Mouse (Mus musculus) fibroblast of lung, adult 2 months (primary cell): Measurements from ENCODE around the gene Traf3.

Experiments used
- DNase-seq: peaks from one replicate; pipeline ENCODE4 v3.0.0-alpha.2; 2011; ENCODE audit warnings: low read depth

Gene Traf3

GRCm38 (mm10) chr12:111203945-111204344 is 37.8 kb downstream of the Traf3 start:
- DNase-seq: no peak

- DNase-seq: no peak
Measured at GRCm38 (mm10) chr12:111207641-111208040, 41.5 kb downstream of the Traf3 start.

GRCm38 (mm10) chr12:111211729-111212128 is 45.6 kb downstream of the Traf3 start:
- DNase-seq: no peak

DNA sequence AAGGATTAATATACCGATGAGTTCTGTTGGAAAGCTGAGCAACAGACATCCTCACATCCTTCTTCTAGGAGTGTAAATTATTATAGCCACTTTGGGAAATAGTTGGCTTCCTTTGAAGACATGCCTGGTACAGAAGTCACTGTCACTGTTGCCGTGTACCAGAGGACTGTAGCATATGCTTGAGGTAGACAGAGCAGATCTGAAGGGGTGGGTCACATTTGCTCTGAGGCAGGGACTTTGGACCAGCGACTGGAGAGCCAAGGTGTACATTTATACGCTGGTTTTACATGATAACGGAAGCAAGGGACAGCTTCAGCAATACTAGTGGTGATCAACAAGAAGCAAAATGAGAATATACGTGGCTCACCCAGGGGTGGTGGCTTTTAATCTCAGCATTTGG is 52.7 kb downstream of the Traf3 start:
- no peak for DNase-seq

DNA sequence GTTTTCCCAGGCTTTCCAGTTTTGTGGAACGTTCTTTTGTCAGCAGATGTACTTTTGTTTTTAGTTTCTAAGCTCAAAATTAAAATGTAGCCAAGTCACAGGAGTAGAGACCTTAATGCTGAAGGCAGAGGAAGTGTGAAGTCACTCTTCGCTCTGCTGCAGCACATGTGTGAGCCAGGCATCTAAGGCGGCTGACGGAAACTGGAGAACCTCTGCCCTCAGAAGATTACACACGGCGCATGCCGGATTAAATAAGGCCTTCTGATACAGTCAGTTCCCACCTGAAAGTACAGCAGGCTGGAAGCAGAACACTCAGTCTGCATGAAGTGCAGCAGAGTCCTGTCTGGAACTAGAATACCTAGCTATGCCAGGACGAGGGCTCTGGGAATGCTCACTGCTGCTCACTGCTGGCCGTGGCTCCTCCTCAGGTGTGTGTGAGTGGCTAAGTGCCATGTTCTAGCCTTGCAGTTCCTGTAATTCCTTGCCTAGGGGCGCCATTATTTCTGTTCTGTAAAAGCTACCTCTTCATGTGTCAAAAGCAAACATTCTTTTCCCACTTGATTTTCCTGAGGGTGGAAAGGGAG is 59.1 kb downstream of the Traf3 start:
- DNase-seq: no peak

- DNase-seq: no peak
Measured at GRCm38 (mm10) chr12:111227410-111227809, 61.2 kb downstream of the Traf3 start.

GRCm38 (mm10) chr12:111228488-111228887 is 62.3 kb downstream of the Traf3 start:
- no peak for DNase-seq

DNA sequence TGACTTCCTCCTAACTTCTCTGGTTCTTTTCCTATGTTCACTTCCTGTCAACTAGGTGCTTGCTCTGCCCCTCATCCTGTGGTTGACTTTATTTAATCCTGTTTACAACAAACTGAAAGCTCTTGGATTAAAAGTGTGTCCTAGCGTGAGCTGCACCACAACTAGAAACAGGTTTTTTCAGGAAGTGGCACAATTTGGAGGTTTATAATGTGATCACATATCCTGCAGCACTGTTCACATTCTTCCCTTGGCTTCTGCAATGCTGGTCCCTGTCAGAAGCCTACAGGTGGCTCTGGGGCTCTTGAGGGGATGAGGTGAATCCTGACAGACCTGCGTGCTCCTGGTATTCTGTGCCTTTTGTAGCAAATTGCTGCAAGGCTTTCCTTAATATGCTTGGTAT is 64.6 kb downstream of the Traf3 start:
- no peak for DNase-seq

- no peak for DNase-seq
Measured at GRCm38 (mm10) chr12:111233798-111234197, 67.6 kb downstream of the Traf3 start.

DNA sequence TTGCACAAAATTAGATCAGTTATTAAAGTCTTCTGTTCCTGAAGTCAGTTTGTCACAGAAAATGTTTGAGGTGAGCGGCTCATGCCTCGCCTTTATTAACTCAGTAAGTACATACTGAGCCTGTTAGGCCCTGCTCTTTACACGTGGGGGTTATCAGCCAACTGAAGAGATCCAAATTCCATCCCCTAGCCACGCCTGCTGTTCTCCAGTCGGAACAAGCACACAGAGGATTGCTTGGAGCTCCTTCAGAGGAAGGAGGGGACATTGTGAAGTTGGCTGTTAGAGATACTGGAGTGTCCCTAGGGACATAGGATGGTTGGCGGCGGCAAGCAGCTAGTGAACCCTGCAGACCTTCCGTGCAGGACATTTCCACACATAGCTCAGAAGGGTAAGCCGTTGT is 68.2 kb downstream of the Traf3 start:
- no peak for DNase-seq

DNA sequence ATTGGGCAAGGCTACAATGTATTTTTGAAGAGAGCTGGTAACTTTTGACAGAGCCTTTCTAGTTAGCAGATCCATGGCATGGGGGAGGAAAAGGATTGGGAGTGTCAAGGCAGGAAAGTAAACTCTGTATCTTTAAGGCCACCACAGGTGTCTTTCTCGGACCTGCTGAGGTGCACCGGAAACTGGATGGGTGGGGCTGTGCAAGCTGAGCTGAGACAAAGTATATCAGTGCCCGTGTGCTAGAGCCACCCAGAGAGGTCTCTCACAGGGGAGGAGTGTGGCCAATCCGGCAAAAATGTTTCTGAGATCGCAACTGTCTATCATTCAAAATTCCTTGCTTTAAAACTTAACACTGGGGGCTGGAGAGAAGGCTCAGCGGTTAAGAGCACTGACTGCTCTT is 69.5 kb downstream of the Traf3 start:
- DNase-seq: no peak

- no peak for DNase-seq
Measured at GRCm38 (mm10) chr12:111237611-111238188, 71.5 kb downstream of the Traf3 start.

GRCm38 (mm10) chr12:111238345-111238744 is 72.2 kb downstream of the Traf3 start:
- DNase-seq: no peak

GRCm38 (mm10) chr12:111238778-111239177 is 72.6 kb downstream of the Traf3 start:
- DNase-seq: peak; percentile 70

GRCm38 (mm10) chr12:111239930-111240329 is 73.8 kb downstream of the Traf3 start:
- DNase-seq: no peak

- no peak for DNase-seq
Measured at GRCm38 (mm10) chr12:111241916-111242315, 75.7 kb downstream of the Traf3 start.

- no peak for DNase-seq
Measured at GRCm38 (mm10) chr12:111242346-111242745, 76.2 kb downstream of the Traf3 start.

DNA sequence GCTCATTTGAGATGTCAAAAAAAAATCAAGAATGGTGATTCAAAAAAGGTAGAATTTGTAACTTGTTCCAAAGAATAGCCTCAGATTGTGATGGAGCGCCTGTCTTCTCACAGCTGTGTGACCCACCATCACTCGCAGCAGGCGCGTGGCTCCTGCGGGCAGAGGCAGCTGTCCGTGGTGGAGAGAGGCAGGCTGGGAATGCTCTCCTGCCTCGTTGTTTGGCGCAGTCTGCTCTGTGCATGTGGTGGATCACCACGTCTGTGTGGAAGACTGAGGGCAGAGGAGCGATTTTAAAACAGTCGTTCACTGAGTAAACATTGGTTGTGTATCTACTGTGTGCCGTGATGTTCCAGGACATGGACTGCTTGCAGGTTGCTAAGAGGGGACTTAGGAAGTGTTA is 77.6 kb downstream of the Traf3 start:
- no peak for DNase-seq

DNA sequence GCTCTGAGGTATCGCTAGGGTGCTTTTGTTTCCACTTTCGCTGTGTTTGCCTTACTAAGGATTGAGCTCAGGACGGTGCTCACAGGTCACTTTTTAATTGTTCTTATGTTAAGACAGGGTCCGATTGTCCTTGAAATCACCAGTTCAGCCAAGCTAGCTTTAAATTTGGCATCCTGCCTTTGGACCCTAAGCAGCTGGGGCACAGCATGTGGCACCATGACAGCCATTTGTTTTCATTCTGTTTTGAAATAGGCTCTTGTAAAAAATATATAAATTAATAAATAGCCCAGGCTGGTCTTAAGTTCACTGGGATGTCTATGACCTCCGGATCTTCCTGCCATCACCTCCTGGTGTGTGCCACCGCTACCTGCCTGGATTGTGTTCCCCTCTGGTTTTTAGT is 78.9 kb downstream of the Traf3 start:
- no peak for DNase-seq

GRCm38 (mm10) chr12:111246808-111247464 is 80.8 kb downstream of the Traf3 start:
- DNase-seq: no peak

DNA sequence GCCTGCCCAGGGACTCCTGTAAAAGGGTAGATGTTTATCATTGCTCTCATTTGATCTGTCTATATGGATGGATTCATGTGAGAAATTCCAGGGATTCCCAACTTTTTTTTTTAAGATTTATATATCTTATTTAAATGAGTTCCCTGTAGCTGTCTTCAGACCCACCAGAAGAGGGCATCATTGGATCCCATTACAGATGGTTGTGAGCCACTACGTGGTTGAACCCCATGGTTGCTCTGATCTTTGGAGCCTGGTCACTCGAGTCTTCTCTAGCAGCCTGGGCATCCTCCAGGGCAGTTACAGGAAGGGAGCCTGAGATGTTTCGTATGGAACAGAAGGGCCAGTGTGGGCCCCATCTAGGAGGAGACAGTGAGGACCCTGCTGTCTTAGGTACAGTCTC is 82.9 kb downstream of the Traf3 start:
- DNase-seq: no peak

- DNase-seq: no peak
Measured at GRCm38 (mm10) chr12:111250116-111250515, 83.9 kb downstream of the Traf3 start.

DNA sequence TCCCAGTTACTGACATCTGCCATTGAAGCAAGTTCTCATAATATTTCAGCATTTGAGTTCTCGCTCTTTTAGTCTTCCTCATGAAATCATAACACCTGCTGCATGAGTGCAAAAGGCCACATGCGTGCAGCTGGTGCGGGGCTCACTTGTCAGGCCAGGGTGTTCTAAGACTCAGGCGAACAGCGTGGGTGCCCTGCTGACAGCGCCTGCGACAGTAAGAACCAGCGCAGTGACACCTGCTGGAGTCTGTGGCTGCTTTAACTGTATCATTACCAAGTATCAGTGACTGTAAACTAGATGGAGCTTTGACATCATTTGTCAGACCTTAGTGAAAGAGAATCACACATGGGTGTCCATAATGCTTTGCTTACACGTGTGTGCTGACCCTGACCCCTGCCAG is 85.1 kb downstream of the Traf3 start:
- DNase-seq: no peak

DNA sequence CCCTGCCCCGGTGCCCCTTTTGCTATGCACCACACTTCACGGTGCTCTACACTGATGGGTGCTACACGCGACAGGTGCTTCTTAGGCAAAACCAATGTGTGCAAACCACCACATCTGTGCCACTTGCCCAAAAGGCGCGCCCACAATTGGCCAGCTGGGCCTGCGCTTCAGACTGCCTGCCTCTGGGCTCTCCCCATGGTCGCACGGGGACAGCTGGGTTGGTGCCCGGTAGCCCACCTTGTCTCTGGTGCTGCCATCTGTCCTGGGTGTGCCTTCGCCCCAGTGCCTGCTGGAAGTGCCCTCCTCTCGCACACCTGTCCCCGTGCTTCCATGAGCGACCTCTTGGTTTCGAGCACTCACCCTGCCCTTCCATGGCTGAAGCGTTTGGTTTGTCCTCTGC is 97.5 kb downstream of the Traf3 start:
- DNase-seq: no peak
